Mouse (Mus musculus) hindbrain, postnatal 0 days (tissue): ENCODE results near the gene Ppp1cc. TPM values are rescaled to one million over a fixed set of nuclear protein-coding genes. Genes with fewer than 3 reads are reported as not detected.
A peak's percentile ranks its signal among the peaks of the same experiment; 100 is the strongest.
"Not testable (repeated sequence)": the region's sequence is repeated elsewhere in the genome, so short reads cannot be mapped to it uniquely, and the experiment has no call there.

Source experiments
- ATAC-seq: fragments of 200-750 bp; cut with Nextera tagmentation; 2 replicates; pipeline ENCODE4 v1.8.0; 2017; ENCODE audit warnings: mild to moderate bottlenecking, moderate TSS enrichment, moderate library complexity
- DNase-seq: peaks from one replicate; pipeline ENCODE4 v3.0.0-alpha.2; 2015; ENCODE audit warnings: low spot score
- H3K27ac ChIP-seq: fragments of 300-500 bp; sonication (generic); 2 replicates; pipeline ENCODE4 v1.5.1; 2014; ENCODE audit warnings: mild to moderate bottlenecking
- H3K27me3 ChIP-seq: fragments of 300-500 bp; sonication (generic); 2 replicates; pipeline ENCODE4 v1.6.1; 2014; ENCODE audit warnings: low read length, mixed read lengths; ENCODE audit not compliant: insufficient read depth
- H3K36me3 ChIP-seq: fragments of 300-500 bp; sonication (generic); 2 replicates; pipeline ENCODE4 v1.6.1; 2014; ENCODE audit warnings: low read length, mixed read lengths; ENCODE audit not compliant: insufficient read depth
- H3K4me1 ChIP-seq: fragments of 300-500 bp; sonication (generic); 2 replicates; pipeline ENCODE4 v1.6.1; 2014; ENCODE audit warnings: antibody characterized with exemption, low read length, mixed read lengths; ENCODE audit not compliant: insufficient read depth
- H3K4me2 ChIP-seq: fragments of 300-500 bp; sonication (generic); 2 replicates; pipeline ENCODE4 v1.6.1; 2014; ENCODE audit warnings: low read depth, mild to moderate bottlenecking, low read length, moderate library complexity, mixed read lengths
- H3K4me3 ChIP-seq: fragments of 300-500 bp; sonication (generic); 2 replicates; pipeline ENCODE4 v1.5.1; 2014; ENCODE audit warnings: low read length
- H3K9ac ChIP-seq: fragments of 300-500 bp; sonication (generic); replicated peaks from 2 replicates; pipeline ENCODE4 v1.6.1; 2014; ENCODE audit warnings: mild to moderate bottlenecking, low read length, moderate library complexity, mixed read lengths
- H3K9me3 ChIP-seq: fragments of 300-500 bp; sonication (generic); 2 replicates; pipeline ENCODE4 v1.6.1; 2016; ENCODE audit warnings: low read length, mixed read lengths
- CTCF ChIP-seq: IDR thresholded peaks from 2 replicates; pipeline ENCODE4 v1.5.1; 2016; ENCODE audit warnings: antibody characterized with exemption, control low read depth, low read depth
- WGBS: fragments of 180-500 bp; shearing (Covaris S2); extraction: QIAGEN DNeasy Blood & Tissue Kit; methylation state at CpG from one replicate; pipeline ENCODE4 v1.1.7; 2014; 5-methylcytosine and 5-hydroxymethylcytosine counted together
- polyA plus RNA-seq: library from polyadenylated mRNA; unstranded; fragments of >200 nt; fragmentation: Nextera tagmentation; extraction: Ambion mirVana; gene quantifications from 2 replicates; pipeline ENCODE4 v1.2.1, GENCODE M21; 2015
- total RNA-seq: library from RNA; depleted of rRNA; stranded (reverse); fragments of >200 nt; gene quantifications from 2 replicates; pipeline ENCODE4 v1.2.3, GENCODE M21; 2014

Gene Ppp1cc
- total and polyA plus RNA-seq, 2 experiments from 2014 or later: 184 to 205 TPM

DNA sequence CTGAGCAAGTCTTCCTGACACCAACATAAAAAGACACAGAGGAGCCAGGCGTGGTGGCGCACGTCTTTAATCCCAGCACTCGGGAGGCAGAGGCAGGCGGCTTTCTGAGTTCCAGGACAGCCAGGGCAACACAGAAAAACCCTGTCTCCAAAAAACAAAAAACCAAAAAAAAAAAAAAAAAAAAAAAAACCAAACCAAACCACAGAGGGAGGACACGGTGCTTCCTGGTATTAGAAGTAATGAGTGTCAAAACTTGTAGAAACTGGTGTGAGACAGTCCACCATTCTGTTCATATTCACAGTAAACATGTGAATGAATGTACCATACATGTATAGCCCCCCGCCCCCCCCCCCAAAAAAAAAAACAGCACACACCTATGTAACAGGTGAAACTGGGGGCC is 17.9 kb downstream of the Ppp1cc start:
- WGBS: 86% methylated on average over 7 of the region's 7 CpGs
- H3K4me2 ChIP-seq: no peak overlapping the region

DNA sequence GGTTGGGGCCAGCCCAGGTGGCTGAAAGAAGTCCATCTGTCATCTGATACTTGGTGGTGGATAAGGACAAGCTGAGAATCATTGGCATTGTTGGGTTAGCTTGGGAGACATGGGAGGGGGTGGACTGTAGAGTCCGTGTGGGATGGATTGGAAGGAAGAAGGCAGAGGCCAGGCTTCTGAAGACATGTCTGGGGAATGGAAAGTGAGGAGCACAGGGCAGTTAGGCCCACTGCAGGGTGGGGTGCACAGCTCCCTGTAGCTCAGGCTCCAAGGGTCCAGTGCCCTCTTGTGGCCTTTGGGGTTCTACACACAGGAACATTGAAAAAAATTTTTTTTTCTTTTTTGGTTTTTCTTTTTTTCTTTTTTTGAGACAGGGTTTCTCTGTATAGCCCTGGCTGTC is 18.3 kb downstream of the Ppp1cc start:
- peak; percentile 68 for DNase-seq
- no peaks in the 10 kb centered on the region for H3K27me3 ChIP-seq
- peak; percentile 67; the same call in 1 of the 2 replicates for ATAC-seq
- TF ChIP-seq CTCF: peak; percentile 70
- H3K9ac ChIP-seq: no peak overlapping the region
- no peak overlapping the region for H3K4me3 ChIP-seq
- no peak overlapping the region for H3K4me2 ChIP-seq
- H3K4me1 ChIP-seq: no peaks in the 10 kb centered on the region
- H3K27ac ChIP-seq: no peak overlapping the region
- H3K9me3 ChIP-seq: no peaks in the 10 kb centered on the region
- WGBS: 33% methylated on average over 1 of the region's 1 CpGs
- peaks cover 27% of the 10 kb centered on the region for H3K36me3 ChIP-seq

More for the DNA sequence above, 17.9 kb downstream of the Ppp1cc start:
- Histone ChIP-seq H3K4me3 (no peak overlapping the region), H3K4me1 (no peaks in the 10 kb centered on the region), H3K9ac (no peak overlapping the region), H3K36me3 (peaks cover 31% of the 10 kb centered on the region), H3K27ac (no peak overlapping the region), H3K9me3 (no peaks in the 10 kb centered on the region), H3K27me3 (no peaks in the 10 kb centered on the region)
- ATAC-seq (no peak), DNase-seq (no peak)
- TF ChIP-seq CTCF: no peak

DNA sequence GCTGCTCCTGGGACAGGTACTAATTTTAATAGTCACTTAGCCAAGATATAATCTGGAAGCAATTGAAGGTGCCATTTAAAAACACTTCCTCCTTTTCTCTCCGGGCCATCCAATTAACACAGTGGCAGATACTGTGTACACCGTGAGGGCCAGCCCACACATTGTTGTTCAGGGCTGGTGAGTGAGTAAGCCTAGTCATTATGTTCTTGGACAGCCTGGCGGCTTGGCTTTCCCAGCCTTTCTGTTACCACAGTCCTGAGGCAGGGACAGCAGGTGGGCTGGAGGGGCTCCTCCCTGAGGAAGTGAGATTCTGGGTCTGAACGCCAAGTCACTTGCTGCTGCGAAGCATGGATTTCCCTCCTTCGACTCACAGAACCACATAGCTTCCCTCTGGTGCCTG is 21.6 kb downstream of the Ppp1cc start:
- ATAC-seq (no peak), DNase-seq (no peak)
- no peak overlapping the region for H3K4me2 ChIP-seq
- no peak for TF ChIP-seq CTCF
- H3K27me3 ChIP-seq: no peaks in the 10 kb centered on the region
- WGBS: 47% methylated on average over 6 of the region's 6 CpGs
- H3K4me1 ChIP-seq: no peaks in the 10 kb centered on the region
- 0 out of 2 replicates have a peak, but pooled peaks cover 4% of the 10 kb centered on the region for H3K36me3 ChIP-seq
- H3K9ac ChIP-seq: no peak overlapping the region
- H3K9me3 ChIP-seq: no peaks in the 10 kb centered on the region
- H3K27ac ChIP-seq: no peak overlapping the region
- no peak overlapping the region for H3K4me3 ChIP-seq

DNA sequence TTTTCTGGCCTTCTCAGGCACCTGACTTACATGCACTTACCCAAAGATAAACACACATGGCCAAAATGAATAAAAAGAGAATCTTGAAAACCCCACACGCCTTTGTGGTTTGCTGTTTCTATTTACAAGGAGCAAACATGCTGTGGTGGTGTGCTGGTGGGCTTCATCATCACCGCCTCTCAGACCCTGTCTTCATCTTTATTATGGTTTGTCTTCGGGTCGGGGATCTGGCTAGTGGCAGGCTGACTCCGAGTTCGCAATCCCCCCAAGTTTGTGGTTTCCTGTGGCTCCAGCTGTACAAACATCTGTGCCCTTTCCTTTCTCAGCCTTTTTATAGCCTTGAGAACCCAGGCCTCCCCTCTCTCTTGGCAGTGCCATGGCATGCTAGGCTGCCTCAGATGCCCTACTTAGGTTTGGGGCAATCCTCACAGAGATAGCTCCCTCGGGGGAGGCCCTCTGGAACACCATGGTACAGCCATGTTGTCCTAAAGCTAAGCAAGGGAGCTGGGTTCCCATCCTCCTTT is 26.3 kb downstream of the Ppp1cc start:
- H3K9me3 ChIP-seq: no peaks in the 10 kb centered on the region
- no peaks in the 10 kb centered on the region for H3K27me3 ChIP-seq
- ATAC-seq (no peak), DNase-seq (no peak)
- H3K27ac ChIP-seq: no peak overlapping the region
- H3K4me1 ChIP-seq: no peaks in the 10 kb centered on the region
- TF ChIP-seq CTCF: no peak
- H3K4me3 ChIP-seq: no peak overlapping the region
- H3K36me3 ChIP-seq: no peaks in the 10 kb centered on the region
- WGBS: 89% methylated on average over 7 of the region's 7 CpGs
- no peak overlapping the region for H3K4me2 ChIP-seq
- H3K9ac ChIP-seq: no peak overlapping the region

DNA sequence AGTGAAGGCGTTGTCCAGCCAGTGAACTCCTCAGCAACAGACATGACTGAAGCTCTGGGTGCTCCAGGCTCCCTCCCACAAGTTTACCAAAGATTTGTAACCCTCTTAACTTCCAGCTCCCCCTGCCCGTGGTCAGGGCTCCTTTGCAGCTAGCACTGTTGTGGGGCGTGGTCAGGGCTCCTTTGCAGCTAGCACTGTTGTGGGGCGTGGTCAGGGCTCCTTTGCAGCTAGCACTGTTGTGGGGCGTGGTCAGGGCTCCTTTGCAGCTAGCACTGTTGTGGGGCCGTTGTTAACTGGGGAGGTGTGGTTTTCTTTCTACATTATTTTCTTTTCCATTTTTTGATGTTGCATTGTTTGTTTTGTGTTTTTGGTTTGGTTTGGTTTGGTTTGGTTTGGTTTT is 26.8 kb downstream of the Ppp1cc start:
- not testable (repeated sequence) for H3K4me3 ChIP-seq, ATAC-seq, H3K27ac ChIP-seq, H3K4me2 ChIP-seq, DNase-seq, H3K9me3 ChIP-seq, H3K9ac ChIP-seq, H3K27me3 ChIP-seq, H3K36me3 ChIP-seq, H3K4me1 ChIP-seq
- WGBS: 94% methylated on average over 6 of the region's 6 CpGs

DNA sequence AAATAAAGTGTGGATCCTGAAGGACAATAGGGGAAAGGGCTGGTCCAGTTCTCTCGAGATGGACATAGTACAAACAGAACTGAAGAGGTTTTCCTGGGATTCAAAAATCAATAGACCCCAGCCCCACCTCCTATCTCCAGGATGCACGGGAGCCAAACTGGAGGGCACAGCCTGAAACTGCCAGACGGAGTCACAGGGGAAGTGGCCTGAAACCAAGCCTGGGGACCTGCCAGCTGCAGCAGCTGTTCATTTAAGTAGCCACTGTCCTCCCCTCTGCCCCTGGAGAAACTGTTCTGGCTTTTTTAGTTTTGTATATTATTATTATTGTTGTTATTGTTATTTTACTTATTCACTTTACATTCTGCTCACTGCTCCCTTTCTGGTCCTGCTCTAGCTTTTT is 31.0 kb downstream of the Ppp1cc start:
- DNase-seq: no peak
- Histone ChIP-seq H3K27me3 (no peaks in the 10 kb centered on the region), H3K27ac (no peak overlapping the region), H3K4me3 (no peak overlapping the region), H3K9ac (no peak overlapping the region), H3K9me3 (no peaks in the 10 kb centered on the region), H3K4me1 (no peaks in the 10 kb centered on the region), H3K4me2 (no peak overlapping the region), H3K36me3 (no peaks in the 10 kb centered on the region)
- ATAC-seq: no peak
- no peak for TF ChIP-seq CTCF
- WGBS: 44% methylated on average over 3 of the region's 3 CpGs

DNA sequence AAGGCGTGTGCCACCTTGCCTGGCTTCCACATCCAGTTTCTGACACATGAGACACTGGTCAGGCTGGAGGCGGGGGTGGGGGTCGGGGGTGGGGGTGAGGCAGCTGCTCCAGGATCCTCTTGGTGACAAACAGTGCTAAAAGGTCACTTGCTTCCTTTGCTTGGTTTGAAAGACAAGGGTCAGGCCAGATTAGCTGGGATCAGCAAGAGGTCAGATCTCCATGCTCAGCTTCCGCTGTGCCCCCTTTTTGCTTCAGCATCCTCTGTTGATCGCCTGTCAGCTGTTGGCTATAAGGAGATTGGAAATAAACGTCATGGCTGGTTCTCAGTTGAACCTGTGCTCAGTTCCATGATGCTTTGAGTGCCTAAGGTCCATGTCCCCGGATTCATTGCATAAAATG is 32.4 kb downstream of the Ppp1cc start:
- H3K27me3 ChIP-seq: no peaks in the 10 kb centered on the region
- H3K36me3 ChIP-seq: no peaks in the 10 kb centered on the region
- no peaks in the 10 kb centered on the region for H3K4me1 ChIP-seq
- WGBS: 46% methylated on average over 7 of the region's 7 CpGs
- H3K27ac ChIP-seq: no peak overlapping the region
- H3K4me2 ChIP-seq: no peak overlapping the region
- no peak for TF ChIP-seq CTCF
- no peak for ATAC-seq
- no peak overlapping the region for H3K9ac ChIP-seq
- no peaks in the 10 kb centered on the region for H3K9me3 ChIP-seq
- DNase-seq: no peak
- no peak overlapping the region for H3K4me3 ChIP-seq
